12 mouse cellular contexts compared by ENCODE assay signal in genomic region chr13:102599602-102600001, GRCm38 (mm10).
A peak's percentile ranks its signal among the peaks of the same experiment; 100 is the strongest.
DNase-seq lines count a peak whose midpoint lies in the region; ATAC-seq and TF ChIP-seq lines count a peak whose summit lies in the region.
"Had no signal": no experiment of that assay in that cellular context is flagged by ENCODE, and none has a peak within 500 bp of the region (broad histone marks: within the 10 kb centered on the region; RNA-seq: fewer than 3 reads in every experiment).

No protein-coding gene starts in this region.

- no peaks in the 10 kb centered on the region for H3K36me3 ChIP-seq in heart, embryonic 14.5 days (ENCODE audit: control insufficient read depth, insufficient read depth, low read length)
- no peaks in the 10 kb centered on the region for H3K36me3 ChIP-seq in midbrain, embryonic 11.5 days (ENCODE audit: control insufficient read depth, insufficient read depth, low read length)
- no peaks in the 10 kb centered on the region for H3K36me3 ChIP-seq in midbrain, embryonic 14.5 days (ENCODE audit: control insufficient read depth, insufficient read depth, low read length)
- H3K36me3 ChIP-seq: limb, embryonic 12.5 days; neural tube, embryonic 12.5 days had no signal

- 13% methylated on average over 3 of the region's 3 CpGs for WGBS in heart, embryonic 14.5 days
- 59% methylated on average over 3 of the region's 3 CpGs for WGBS in midbrain, embryonic 11.5 days
- 52% methylated on average over 3 of the region's 3 CpGs for WGBS in midbrain, embryonic 14.5 days

- H3K9me3 ChIP-seq in heart, embryonic 14.5 days (ENCODE audit: control insufficient read depth, low read length) = no peaks in the 10 kb centered on the region
- no peaks in the 10 kb centered on the region for H3K9me3 ChIP-seq in midbrain, embryonic 11.5 days (ENCODE audit: control insufficient read depth, low read length)
- H3K9me3 ChIP-seq in midbrain, embryonic 14.5 days (ENCODE audit: control insufficient read depth, low read length) = no peaks in the 10 kb centered on the region
- H3K9me3 ChIP-seq: limb, embryonic 12.5 days; neural tube, embryonic 12.5 days had no signal

- no peak for TF ChIP-seq CTCF in cortical plate, adult 2 months (IDR thresholded peaks at IDR 0.05; ENCODE audit: extremely low read depth, insufficient read depth, low read length)

- H3K27me3 ChIP-seq in heart, embryonic 14.5 days (ENCODE audit: control insufficient read depth, insufficient read depth, low read length) = no peaks in the 10 kb centered on the region
- no peaks in the 10 kb centered on the region for H3K27me3 ChIP-seq in midbrain, embryonic 11.5 days (ENCODE audit: control insufficient read depth, insufficient read depth, low read length)
- no peaks in the 10 kb centered on the region for H3K27me3 ChIP-seq in midbrain, embryonic 14.5 days (ENCODE audit: control insufficient read depth, insufficient read depth, low read length)
- H3K27me3 ChIP-seq: neural tube, embryonic 12.5 days had no signal

- ATAC-seq in heart, embryonic 14.5 days (ENCODE audit: insufficient number of reproducible peaks, insufficient read depth, low FRiP score, low read depth) = peak; percentile 68; the same call in 1 of the 2 replicates
- peak; percentile 42; the same call in 1 of the 2 replicates for ATAC-seq in midbrain, embryonic 11.5 days (ENCODE audit: low FRiP score)
- ATAC-seq in midbrain, embryonic 14.5 days (ENCODE audit: low FRiP score, low TSS enrichment) = no peak

- no peak overlapping the region for H3K4me2 ChIP-seq in heart, embryonic 14.5 days (ENCODE audit: low read length)
- no peak overlapping the region for H3K4me2 ChIP-seq in midbrain, embryonic 11.5 days
- H3K4me2 ChIP-seq in midbrain, embryonic 14.5 days (ENCODE audit: low read length) = no peak overlapping the region
- H3K4me2 ChIP-seq: limb, embryonic 12.5 days; neural tube, embryonic 12.5 days had no signal

- no peak overlapping the region for H3K4me3 ChIP-seq in heart, embryonic 14.5 days (ENCODE audit: control insufficient read depth in 1 of 2, insufficient read depth in 1 of 2, low read depth in 1 of 2, low read length in 2 of 2)
- no peak overlapping the region for H3K4me3 ChIP-seq in midbrain, embryonic 11.5 days (ENCODE audit: low read depth, low read length)
- H3K4me3 ChIP-seq in midbrain, embryonic 14.5 days (replicated peaks; ENCODE audit: low read depth, low read length) = no peak overlapping the region
- no peak overlapping the region for H3K4me3 ChIP-seq in cortical plate, adult 2 months (ENCODE audit: insufficient read depth, low read length)
- H3K4me3 ChIP-seq: limb, embryonic 12.5 days; neural tube, embryonic 12.5 days had no signal

- peak overlapping the region; percentile 68 to 72 for H3K27ac ChIP-seq in heart, embryonic 14.5 days (replicated peaks in 1 of 2; ENCODE audit: control insufficient read depth in 1 of 2, insufficient read depth in 1 of 2, low read depth in 2 of 2, low read length in 2 of 2)
- H3K27ac ChIP-seq in midbrain, embryonic 11.5 days (ENCODE audit: low read depth, low read length) = no peak overlapping the region
- H3K27ac ChIP-seq in midbrain, embryonic 14.5 days (replicated peaks; ENCODE audit: low read depth, low read length) = no peak overlapping the region
- H3K27ac ChIP-seq in cortical plate, adult 2 months (ENCODE audit: insufficient read depth, low read length) = peak overlapping the region; percentile 82
- H3K27ac ChIP-seq: limb, embryonic 12.5 days; neural tube, embryonic 12.5 days had no signal

- H3K9ac ChIP-seq in heart, embryonic 14.5 days (ENCODE audit: low read length) = no peak overlapping the region
- H3K9ac ChIP-seq in midbrain, embryonic 11.5 days (ENCODE audit: low read length) = no peak overlapping the region
- H3K9ac ChIP-seq in midbrain, embryonic 14.5 days (replicated peaks; ENCODE audit: low read length) = no peak overlapping the region
- H3K9ac ChIP-seq: limb, embryonic 12.5 days; neural tube, embryonic 12.5 days had no signal

- H3K4me1 ChIP-seq in heart, embryonic 14.5 days (ENCODE audit: control insufficient read depth in 2 of 2, insufficient read depth in 2 of 2, low read length in 2 of 2) = peaks cover 13 to 28% of the 10 kb centered on the region in 2 experiments
- H3K4me1 ChIP-seq in midbrain, embryonic 11.5 days (ENCODE audit: control insufficient read depth, insufficient read depth, low read length) = peaks cover 4% of the 10 kb centered on the region
- no peaks in the 10 kb centered on the region for H3K4me1 ChIP-seq in midbrain, embryonic 14.5 days (ENCODE audit: control insufficient read depth, insufficient read depth, low read length)
- no peaks in the 10 kb centered on the region for H3K4me1 ChIP-seq in cortical plate, adult 2 months (ENCODE audit: control insufficient read depth, insufficient read depth, low read length)
- H3K4me1 ChIP-seq: limb, embryonic 12.5 days; neural tube, embryonic 12.5 days had no signal

- DNase-seq in heart, adult 9 months (ENCODE audit: low spot score in 2 of 2) = no peak
- no peak for DNase-seq in midbrain, embryonic 11.5 days (ENCODE audit: low spot score, missing footprints)
- DNase-seq in midbrain, embryonic 14.5 days = no peak
- DNase-seq in retina, embryonic 14.5 days (ENCODE audit: low spot score) = peak; percentile 54
- no peak for DNase-seq in adrenal gland, postnatal 4 days (ENCODE audit: low spot score in 2 of 2)
- DNase-seq: heart, postnatal 36 days; lung, adult 2 months; right cerebral cortex, postnatal 14 days had no signal

- no peak for TF ChIP-seq POLR2A in cortical plate, adult 2 months (IDR thresholded peaks at IDR 0.05; ENCODE audit: extremely low read depth, insufficient read depth, low read length)

Comparison
In these comparisons a context has a peak if more than half of its experiments do, and no peak if none do; other contexts are left out.
1. H3K27ac ChIP-seq: peak in heart, embryonic 14.5 days (2 of 2) and cortical plate, adult 2 months (single experiment); none in midbrain, embryonic 11.5 days (single experiment) and midbrain, embryonic 14.5 days (single experiment).